Mouse (Mus musculus): ENCODE data around the gene Pmvk. TPM values are rescaled to one million over a fixed set of nuclear protein-coding genes. Genes with fewer than 3 reads are reported as not detected.

Gene Pmvk
- polyA plus RNA-seq, 1 experiment from 2014 or later: 50.5 TPM

GRCm38 (mm10) chr3:89417840-89418169 lies 36.5 kb upstream of the Pmvk start:
- H3K9me3 ChIP-seq (ENCODE audit: control insufficient read depth, low read depth, low read length): no peaks in the 10 kb centered on the region
- H3K4me2 ChIP-seq (replicated peaks; ENCODE audit: low read depth, low read length): peak overlapping the region; percentile 67
- H3K4me3 ChIP-seq (ENCODE audit: low read depth, low read length): peak overlapping the region; percentile 53
- no peaks in the 10 kb centered on the region for H3K27me3 ChIP-seq (ENCODE audit: control insufficient read depth, insufficient read depth, low read length)
- peaks cover 26% of the 10 kb centered on the region for H3K36me3 ChIP-seq (ENCODE audit: control insufficient read depth, insufficient read depth, low read length)
- peak overlapping the region; percentile 84 for H3K27ac ChIP-seq (ENCODE audit: low read length)
- peak overlapping the region; percentile 34; the same call in 1 of the 2 replicates for H3K9ac ChIP-seq (replicated peaks; ENCODE audit: low read depth, low read length)
- under 1% methylated on average over 20 of the region's 20 CpGs for WGBS
- H3K4me1 ChIP-seq (ENCODE audit: control insufficient read depth, insufficient read depth, low read length): peaks cover 32% of the 10 kb centered on the region; the same call in 1 of the 2 replicates
- peak; percentile 25 for ATAC-seq (ENCODE audit: insufficient number of reproducible peaks, insufficient read depth, low FRiP score, low read depth)

- Histone ChIP-seq H3K9ac (replicated peaks; ENCODE audit: low read depth, low read length) (peak within 1 kb of the TSS; percentile 54), H3K4me1 (ENCODE audit: control insufficient read depth, insufficient read depth, low read length) (peaks cover 37% of the 10 kb centered on the region), H3K4me3 (ENCODE audit: low read depth, low read length) (peak within 1 kb of the TSS; percentile 53), H3K36me3 (ENCODE audit: control insufficient read depth, insufficient read depth, low read length) (peaks cover 26% of the 10 kb centered on the region), H3K9me3 (ENCODE audit: control insufficient read depth, low read depth, low read length) (no peaks in the 10 kb centered on the region), H3K4me2 (replicated peaks; ENCODE audit: low read depth, low read length) (peak within 1 kb of the TSS; percentile 67), H3K27me3 (ENCODE audit: control insufficient read depth, insufficient read depth, low read length) (no peaks in the 10 kb centered on the region), H3K27ac (ENCODE audit: low read length) (peak within 1 kb of the TSS; percentile 97)
- WGBS: under 1% methylated on average over 39 of the region's 39 CpGs
- ATAC-seq (ENCODE audit: insufficient number of reproducible peaks, insufficient read depth, low FRiP score, low read depth): peak; percentile 92
Measured at GRCm38 (mm10) chr3:89418170-89418860, 36.0 kb upstream of the Pmvk start, which contains the start of the genes Cks1b and Shc1. Gene Cks1b (minus strand): TSS chr3:89418383. Gene Shc1 (plus strand): TSS chr3:89418443.

- Histone ChIP-seq H3K4me1 (ENCODE audit: control insufficient read depth, insufficient read depth, low read length) (peaks cover 42% of the 10 kb centered on the region), H3K9me3 (ENCODE audit: control insufficient read depth, low read depth, low read length) (no peaks in the 10 kb centered on the region), H3K36me3 (ENCODE audit: control insufficient read depth, insufficient read depth, low read length) (peaks cover 28% of the 10 kb centered on the region), H3K9ac (replicated peaks; ENCODE audit: low read depth, low read length) (peak overlapping the region; percentile 54), H3K4me3 (ENCODE audit: low read depth, low read length) (peak overlapping the region; percentile 53), H3K4me2 (replicated peaks; ENCODE audit: low read depth, low read length) (peak overlapping the region; percentile 66), H3K27ac (ENCODE audit: low read length) (peak overlapping the region; percentile 97), H3K27me3 (ENCODE audit: control insufficient read depth, insufficient read depth, low read length) (no peaks in the 10 kb centered on the region)
- WGBS: under 1% methylated on average over 16 of the region's 16 CpGs
- peak; percentile 17; the same call in 1 of the 2 replicates for ATAC-seq (ENCODE audit: insufficient number of reproducible peaks, insufficient read depth, low FRiP score, low read depth)
Measured at GRCm38 (mm10) chr3:89418861-89419250, 35.5 kb upstream of the Pmvk start.

- Histone ChIP-seq H3K9ac (replicated peaks; ENCODE audit: low read depth, low read length) (peak overlapping the region; percentile 54), H3K27ac (ENCODE audit: low read length) (peak overlapping the region; percentile 97), H3K4me3 (ENCODE audit: low read depth, low read length) (peak overlapping the region; percentile 53), H3K27me3 (ENCODE audit: control insufficient read depth, insufficient read depth, low read length) (no peaks in the 10 kb centered on the region), H3K9me3 (ENCODE audit: control insufficient read depth, low read depth, low read length) (no peaks in the 10 kb centered on the region), H3K4me1 (ENCODE audit: control insufficient read depth, insufficient read depth, low read length) (peaks cover 49% of the 10 kb centered on the region), H3K4me2 (replicated peaks; ENCODE audit: low read depth, low read length) (peak overlapping the region; percentile 66), H3K36me3 (ENCODE audit: control insufficient read depth, insufficient read depth, low read length) (peaks cover 28% of the 10 kb centered on the region)
- 1% methylated on average over 9 of the region's 9 CpGs for WGBS
- ATAC-seq (ENCODE audit: insufficient number of reproducible peaks, insufficient read depth, low FRiP score, low read depth): no peak
Measured at GRCm38 (mm10) chr3:89419571-89419970, 34.8 kb upstream of the Pmvk start.

- peak overlapping the region; percentile 66 for H3K4me2 ChIP-seq (replicated peaks; ENCODE audit: low read depth, low read length)
- H3K9me3 ChIP-seq (ENCODE audit: control insufficient read depth, low read depth, low read length): no peaks in the 10 kb centered on the region
- ATAC-seq (ENCODE audit: insufficient number of reproducible peaks, insufficient read depth, low FRiP score, low read depth): no peak
- 21% methylated on average over 3 of the region's 3 CpGs for WGBS
- H3K4me1 ChIP-seq (ENCODE audit: control insufficient read depth, insufficient read depth, low read length): peaks cover 50% of the 10 kb centered on the region
- H3K9ac ChIP-seq (replicated peaks; ENCODE audit: low read depth, low read length): peak overlapping the region; percentile 54
- H3K36me3 ChIP-seq (ENCODE audit: control insufficient read depth, insufficient read depth, low read length): peaks cover 27% of the 10 kb centered on the region
- H3K27ac ChIP-seq (ENCODE audit: low read length): peak overlapping the region; percentile 97
- H3K27me3 ChIP-seq (ENCODE audit: control insufficient read depth, insufficient read depth, low read length): no peaks in the 10 kb centered on the region
- H3K4me3 ChIP-seq (ENCODE audit: low read depth, low read length): peak overlapping the region; percentile 53
Measured at GRCm38 (mm10) chr3:89419981-89420380, 34.4 kb upstream of the Pmvk start.

- H3K27ac ChIP-seq (ENCODE audit: low read length): peak overlapping the region; percentile 90
- H3K4me3 ChIP-seq (ENCODE audit: low read depth, low read length): peak overlapping the region; percentile 59; the same call in 1 of the 2 replicates
- peak overlapping the region; percentile 79 for H3K4me2 ChIP-seq (replicated peaks; ENCODE audit: low read depth, low read length)
- no peaks in the 10 kb centered on the region for H3K9me3 ChIP-seq (ENCODE audit: control insufficient read depth, low read depth, low read length)
- no peak overlapping the region for H3K9ac ChIP-seq (replicated peaks; ENCODE audit: low read depth, low read length)
- peaks cover 27% of the 10 kb centered on the region for H3K36me3 ChIP-seq (ENCODE audit: control insufficient read depth, insufficient read depth, low read length)
- 36% methylated on average over 2 of the region's 2 CpGs for WGBS
- H3K27me3 ChIP-seq (ENCODE audit: control insufficient read depth, insufficient read depth, low read length): no peaks in the 10 kb centered on the region
- ATAC-seq (ENCODE audit: insufficient number of reproducible peaks, insufficient read depth, low FRiP score, low read depth): no peak
- H3K4me1 ChIP-seq (ENCODE audit: control insufficient read depth, insufficient read depth, low read length): peaks cover 50% of the 10 kb centered on the region
Measured at GRCm38 (mm10) chr3:89420421-89420820, 33.9 kb upstream of the Pmvk start.

- Histone ChIP-seq H3K27ac (ENCODE audit: low read length) (peak overlapping the region; percentile 90), H3K4me3 (ENCODE audit: low read depth, low read length) (peak overlapping the region; percentile 59), H3K4me2 (replicated peaks; ENCODE audit: low read depth, low read length) (peak overlapping the region; percentile 79), H3K36me3 (ENCODE audit: control insufficient read depth, insufficient read depth, low read length) (peaks cover 24% of the 10 kb centered on the region), H3K4me1 (ENCODE audit: control insufficient read depth, insufficient read depth, low read length) (peaks cover 50% of the 10 kb centered on the region), H3K27me3 (ENCODE audit: control insufficient read depth, insufficient read depth, low read length) (no peaks in the 10 kb centered on the region), H3K9me3 (ENCODE audit: control insufficient read depth, low read depth, low read length) (no peaks in the 10 kb centered on the region), H3K9ac (replicated peaks; ENCODE audit: low read depth, low read length) (peak overlapping the region; percentile 50)
- 1% methylated on average over 11 of the region's 11 CpGs for WGBS
- peak; percentile 84 for ATAC-seq (ENCODE audit: insufficient number of reproducible peaks, insufficient read depth, low FRiP score, low read depth)
Measured at GRCm38 (mm10) chr3:89421002-89421774, 33.2 kb upstream of the Pmvk start.

GRCm38 (mm10) chr3:89421810-89422473 lies 32.4 kb upstream of the Pmvk start:
- Histone ChIP-seq H3K4me2 (replicated peaks; ENCODE audit: low read depth, low read length) (peak overlapping the region; percentile 79), H3K27me3 (ENCODE audit: control insufficient read depth, insufficient read depth, low read length) (no peaks in the 10 kb centered on the region), H3K27ac (ENCODE audit: low read length) (peak overlapping the region; percentile 90), H3K36me3 (ENCODE audit: control insufficient read depth, insufficient read depth, low read length) (peaks cover 24% of the 10 kb centered on the region), H3K4me3 (ENCODE audit: low read depth, low read length) (peak overlapping the region; percentile 59), H3K9ac (replicated peaks; ENCODE audit: low read depth, low read length) (peak overlapping the region; percentile 50), H3K4me1 (ENCODE audit: control insufficient read depth, insufficient read depth, low read length) (peaks cover 43% of the 10 kb centered on the region), H3K9me3 (ENCODE audit: control insufficient read depth, low read depth, low read length) (no peaks in the 10 kb centered on the region)
- WGBS: 8% methylated on average over 22 of the region's 22 CpGs
- ATAC-seq (ENCODE audit: insufficient number of reproducible peaks, insufficient read depth, low FRiP score, low read depth): no peak
